Mouse (Mus musculus) bone marrow macrophage, adult 2 months (primary cell): ENCODE data around the gene Qrich2.

Experiments used
- CTCF ChIP-seq: IDR thresholded peaks from 2 replicates; pipeline ENCODE4 v1.5.1; 2012; ENCODE audit warnings: low read depth, mild to moderate bottlenecking, low read length, moderate library complexity
- POLR2A ChIP-seq: IDR thresholded peaks from 2 replicates; pipeline ENCODE4 v1.6.1; 2012; ENCODE audit warnings: mild to moderate bottlenecking, low read depth, low read length, borderline replicate concordance

GRCm38 (mm10) chr11:116409008-116409407 lies 57.0 kb downstream of the Qrich2 start:
- TF ChIP-seq POLR2A = no peak
- no peak for TF ChIP-seq CTCF
